Mouse (Mus musculus) lung, embryonic 15.5 days (tissue): ENCODE data around the gene Nt5m. TPM values are rescaled to one million over a fixed set of nuclear protein-coding genes. Genes with fewer than 3 reads are reported as not detected.

Experiments used
- ATAC-seq: fragments of 200-750 bp; cut with Nextera tagmentation; 2 replicates; pipeline ENCODE4 v1.8.0; 2017; ENCODE audit warnings: moderate number of reproducible peaks, borderline replicate concordance; ENCODE audit not compliant: low FRiP score, low TSS enrichment; ENCODE audit errors: extremely low read depth
- H3K27ac ChIP-seq: fragments of 300-500 bp; sonication (generic); 2 replicates; pipeline ENCODE4 v1.5.1; 2015; ENCODE audit warnings: moderate library complexity, mild to moderate bottlenecking, inconsistent platforms
- H3K27me3 ChIP-seq: fragments of 300-500 bp; sonication (generic); 2 replicates; pipeline ENCODE4 v1.6.1; 2015; ENCODE audit warnings: inconsistent platforms
- H3K36me3 ChIP-seq: fragments of 300-500 bp; sonication (generic); 2 replicates; pipeline ENCODE4 v1.6.1; 2015; ENCODE audit warnings: inconsistent platforms
- H3K4me1 ChIP-seq: fragments of 300-500 bp; sonication (generic); 2 replicates; pipeline ENCODE4 v1.6.1; 2015; ENCODE audit warnings: inconsistent platforms
- H3K4me2 ChIP-seq: fragments of 300-500 bp; sonication (generic); 2 replicates; pipeline ENCODE4 v1.6.1; 2015; ENCODE audit warnings: inconsistent platforms, mild to moderate bottlenecking, moderate library complexity
- H3K4me3 ChIP-seq: fragments of 300-500 bp; sonication (generic); 2 replicates; pipeline ENCODE4 v1.5.1; 2015; ENCODE audit warnings: mild to moderate bottlenecking, inconsistent platforms
- H3K9ac ChIP-seq: fragments of 300-500 bp; sonication (generic); 2 replicates; pipeline ENCODE4 v1.6.1; 2015; ENCODE audit warnings: inconsistent platforms
- H3K9me3 ChIP-seq: fragments of 300-500 bp; sonication (generic); 2 replicates; pipeline ENCODE4 v1.6.1; 2016; ENCODE audit warnings: inconsistent platforms
- WGBS: fragments of 180-500 bp; shearing (Covaris S2); methylation state at CpG from one replicate; pipeline ENCODE4 v1.1.7; 2015; 5-methylcytosine and 5-hydroxymethylcytosine counted together
- polyA plus RNA-seq: library from polyadenylated mRNA; unstranded; fragments of >200 nt; fragmentation: Nextera tagmentation; extraction: Ambion mirVana; gene quantifications from 2 replicates; pipeline ENCODE4 v1.2.1, GENCODE M21; 2015

The Nt5m gene
- polyA plus RNA-seq, 1 experiment from 2014 or later, result 37.6 TPM

- Histone ChIP-seq H3K9ac (no peak overlapping the region), H3K4me1 (peaks cover 17% of the 10 kb centered on the region; the same call in 1 of the 2 replicates), H3K4me3 (peak overlapping the region; percentile 83), H3K4me2 (peak overlapping the region; percentile 85), H3K9me3 (no peaks in the 10 kb centered on the region), H3K27ac (no peak overlapping the region), H3K27me3 (no peaks in the 10 kb centered on the region), H3K36me3 (peaks cover 3% of the 10 kb centered on the region; the same call in 1 of the 2 replicates)
- no peak for ATAC-seq
- WGBS, result 3% methylated on average over 2 of the region's 2 CpGs
Measured at GRCm38 (mm10) chr11:59847131-59847530, 7.9 kb downstream of the Nt5m start.

GRCm38 (mm10) chr11:59847891-59848884 is 8.9 kb downstream of the Nt5m start:
- ATAC-seq, result peak; percentile 85
- peak overlapping the region; percentile 85 for H3K4me2 ChIP-seq
- peak overlapping the region; percentile 91 for H3K9ac ChIP-seq
- H3K27ac ChIP-seq, result peak overlapping the region; percentile 91
- under 1% methylated on average over 69 of the region's 69 CpGs for WGBS
- peak overlapping the region; percentile 83 for H3K4me3 ChIP-seq
- H3K36me3 ChIP-seq, result peaks cover 6% of the 10 kb centered on the region
- H3K4me1 ChIP-seq, result peaks cover 17% of the 10 kb centered on the region; the same call in 1 of the 2 replicates
- H3K9me3 ChIP-seq, result no peaks in the 10 kb centered on the region
- no peaks in the 10 kb centered on the region for H3K27me3 ChIP-seq

GRCm38 (mm10) chr11:59852865-59853264 is 13.6 kb downstream of the Nt5m start:
- Histone ChIP-seq H3K4me1 (peaks cover 9% of the 10 kb centered on the region; the same call in 1 of the 2 replicates), H3K9me3 (no peaks in the 10 kb centered on the region)
- WGBS, result 52% methylated on average over 3 of the region's 3 CpGs

GRCm38 (mm10) chr11:59860467-59860866 is 21.2 kb downstream of the Nt5m start:
- Histone ChIP-seq H3K36me3 (0 out of 2 replicates have a peak, but pooled peaks cover 3% of the 10 kb centered on the region), H3K27ac (no peak overlapping the region), H3K4me1 (no peaks in the 10 kb centered on the region), H3K27me3 (no peaks in the 10 kb centered on the region), H3K4me2 (no peak overlapping the region), H3K9me3 (no peaks in the 10 kb centered on the region), H3K4me3 (no peak overlapping the region), H3K9ac (no peak overlapping the region)
- no peak for ATAC-seq
- 87% methylated on average over 11 of the region's 11 CpGs for WGBS

More at GRCm38 (mm10) chr11:59852865-59853264, 13.6 kb downstream of the Nt5m start:
- no peak for ATAC-seq
- Histone ChIP-seq H3K27me3 (no peaks in the 10 kb centered on the region), H3K4me2 (no peak overlapping the region), H3K36me3 (peaks cover 4% of the 10 kb centered on the region; the same call in 1 of the 2 replicates), H3K9ac (no peak overlapping the region), H3K4me3 (no peak overlapping the region), H3K27ac (no peak overlapping the region)

- ATAC-seq, result no peak
- Histone ChIP-seq H3K9ac (no peak overlapping the region), H3K9me3 (no peaks in the 10 kb centered on the region), H3K4me3 (no peak overlapping the region), H3K36me3 (0 out of 2 replicates have a peak, but pooled peaks cover 7% of the 10 kb centered on the region), H3K4me2 (no peak overlapping the region), H3K27ac (no peak overlapping the region), H3K27me3 (no peaks in the 10 kb centered on the region), H3K4me1 (no peaks in the 10 kb centered on the region)
- 73% methylated on average over 6 of the region's 6 CpGs for WGBS
Measured at GRCm38 (mm10) chr11:59864316-59864715, 25.1 kb downstream of the Nt5m start.

- Histone ChIP-seq H3K4me1 (no peaks in the 10 kb centered on the region), H3K4me3 (no peak overlapping the region), H3K27ac (no peak overlapping the region), H3K9ac (no peak overlapping the region), H3K4me2 (no peak overlapping the region), H3K27me3 (no peaks in the 10 kb centered on the region), H3K9me3 (no peaks in the 10 kb centered on the region), H3K36me3 (peaks cover 20% of the 10 kb centered on the region)
- ATAC-seq, result no peak
- WGBS, result 79% methylated on average over 8 of the region's 8 CpGs
Measured at GRCm38 (mm10) chr11:59872124-59872523, 32.9 kb downstream of the Nt5m start.

GRCm38 (mm10) chr11:59880031-59880430 is 40.8 kb downstream of the Nt5m start:
- Histone ChIP-seq H3K27ac (no peak overlapping the region), H3K4me3 (no peak overlapping the region), H3K27me3 (no peaks in the 10 kb centered on the region), H3K4me1 (0 out of 2 replicates have a peak, but pooled peaks cover 2% of the 10 kb centered on the region), H3K9ac (no peak overlapping the region), H3K36me3 (peaks cover 22% of the 10 kb centered on the region), H3K9me3 (no peaks in the 10 kb centered on the region), H3K4me2 (no peak overlapping the region)
- ATAC-seq, result peak; percentile 32; the same call in 1 of the 2 replicates
- WGBS, result 26% methylated on average over 2 of the region's 2 CpGs

- H3K27ac ChIP-seq, result peak overlapping the region; percentile 43
- no peak overlapping the region for H3K4me3 ChIP-seq
- H3K27me3 ChIP-seq, result no peaks in the 10 kb centered on the region
- no peaks in the 10 kb centered on the region for H3K36me3 ChIP-seq
- no peaks in the 10 kb centered on the region for H3K9me3 ChIP-seq
- H3K9ac ChIP-seq, result no peak overlapping the region
- 39% methylated on average over 17 of the region's 17 CpGs for WGBS
- H3K4me2 ChIP-seq, result peak overlapping the region; percentile 14; the same call in 1 of the 2 replicates
- peak; percentile 49 for ATAC-seq
- 0 out of 2 replicates have a peak, but pooled peaks cover 11% of the 10 kb centered on the region for H3K4me1 ChIP-seq
Measured at GRCm38 (mm10) chr11:59885217-59885986, 46.2 kb downstream of the Nt5m start.

- Histone ChIP-seq H3K9ac (no peak overlapping the region), H3K4me1 (0 out of 2 replicates have a peak, but pooled peaks cover 11% of the 10 kb centered on the region), H3K9me3 (no peaks in the 10 kb centered on the region), H3K4me2 (no peak overlapping the region), H3K27me3 (no peaks in the 10 kb centered on the region), H3K36me3 (no peaks in the 10 kb centered on the region), H3K27ac (no peak overlapping the region), H3K4me3 (no peak overlapping the region)
- 63% methylated on average over 1 of the region's 1 CpGs for WGBS
- ATAC-seq, result no peak
Measured at GRCm38 (mm10) chr11:59886952-59887351, 47.7 kb downstream of the Nt5m start.

- Histone ChIP-seq H3K4me2 (no peak overlapping the region), H3K36me3 (no peaks in the 10 kb centered on the region), H3K4me3 (no peak overlapping the region), H3K27ac (no peak overlapping the region), H3K27me3 (no peaks in the 10 kb centered on the region), H3K9me3 (no peaks in the 10 kb centered on the region), H3K4me1 (0 out of 2 replicates have a peak, but pooled peaks cover 11% of the 10 kb centered on the region), H3K9ac (no peak overlapping the region)
- 78% methylated on average over 5 of the region's 5 CpGs for WGBS
- no peak for ATAC-seq
Measured at GRCm38 (mm10) chr11:59888151-59888550, 48.9 kb downstream of the Nt5m start.

GRCm38 (mm10) chr11:59891854-59892253 is 52.6 kb downstream of the Nt5m start:
- WGBS, result 69% methylated on average over 6 of the region's 6 CpGs
- Histone ChIP-seq H3K9me3 (no peaks in the 10 kb centered on the region), H3K4me3 (no peak overlapping the region), H3K4me1 (no peaks in the 10 kb centered on the region), H3K27me3 (no peaks in the 10 kb centered on the region), H3K36me3 (no peaks in the 10 kb centered on the region), H3K27ac (no peak overlapping the region), H3K4me2 (no peak overlapping the region), H3K9ac (no peak overlapping the region)
- no peak for ATAC-seq
